Mouse (Mus musculus) liver, adult 2 months (tissue): ENCODE data around the gene Stip1. TPM values are rescaled to one million over a fixed set of nuclear protein-coding genes. Genes with fewer than 3 reads are reported as not detected.

Experiments
- DNase-seq: peaks from one replicate; pipeline ENCODE4 v3.0.0-alpha.2; 2011; ENCODE audit warnings: low read depth, low spot score; ENCODE audit errors: extremely low read depth
- H3K27ac ChIP-seq: fragments of 200-500 bp; replicated peaks from 2 replicates; pipeline ENCODE4 v1.5.1; 2012; ENCODE audit warnings: low read depth, mild to moderate bottlenecking, control low read depth, inconsistent platforms, low read length; ENCODE audit not compliant: insufficient read depth
- H3K27me3 ChIP-seq: fragments of 200-500 bp; 2 replicates; pipeline ENCODE4 v1.6.1; 2012; ENCODE audit warnings: mild to moderate bottlenecking, moderate library complexity, low read length, inconsistent platforms; ENCODE audit not compliant: control insufficient read depth, insufficient read depth
- H3K36me3 ChIP-seq: fragments of 200-500 bp; 2 replicates; pipeline ENCODE4 v1.6.1; 2012; ENCODE audit warnings: low read length, inconsistent platforms; ENCODE audit not compliant: control insufficient read depth, insufficient read depth
- H3K4me1 ChIP-seq: fragments of 200-500 bp; 2 replicates; pipeline ENCODE4 v1.6.1; 2011; ENCODE audit warnings: low read length; ENCODE audit not compliant: control insufficient read depth, insufficient read depth
- H3K4me3 ChIP-seq: fragments of 200-500 bp; 2 replicates; pipeline ENCODE4 v1.5.1; 2011; ENCODE audit warnings: low read depth, mild to moderate bottlenecking, control low read depth, low read length, moderate library complexity; ENCODE audit not compliant: insufficient read depth
- H3K79me2 ChIP-seq: fragments of 200-500 bp; 2 replicates; pipeline ENCODE4 v1.6.1; 2012; ENCODE audit warnings: inconsistent platforms, mild to moderate bottlenecking, low read length, moderate library complexity; ENCODE audit not compliant: control insufficient read depth, insufficient read depth
- H3K9ac ChIP-seq: fragments of 200-500 bp; 2 replicates; pipeline ENCODE4 v1.6.1; 2012; ENCODE audit warnings: low read depth, mild to moderate bottlenecking, control low read depth, inconsistent platforms, low read length
- CTCF ChIP-seq: fragments of 200-500 bp; IDR thresholded peaks from 2 replicates; pipeline ENCODE4 v1.5.1; 2011; ENCODE audit warnings: low read depth, low read length, control low read depth
- POLR2A ChIP-seq: fragments of 200-500 bp; IDR thresholded peaks from 2 replicates; pipeline ENCODE4 v1.6.1; 2011; ENCODE audit warnings: low read length, control low read depth; ENCODE audit not compliant: insufficient read depth; ENCODE audit errors: extremely low read depth
- WGBS: fragments of 180-500 bp; shearing (Covaris S2); methylation state at CpG from one replicate; pipeline ENCODE4 v1.1.7; 2018; 5-methylcytosine and 5-hydroxymethylcytosine counted together
- polyA plus RNA-seq: library from polyadenylated mRNA; depleted of rRNA; stranded (reverse); fragments of >200 nt; gene quantifications from 2 replicates; pipeline ENCODE4 v1.2.3, GENCODE M21; 2012
- total RNA-seq: library from RNA; depleted of rRNA; stranded (reverse); fragments of >200 nt; gene quantifications from 2 replicates; pipeline ENCODE4 v1.2.3, GENCODE M21; 2014

The Stip1 gene
- total and polyA plus RNA-seq, 2 experiments = 32.3 to 44.9 TPM

DNA sequence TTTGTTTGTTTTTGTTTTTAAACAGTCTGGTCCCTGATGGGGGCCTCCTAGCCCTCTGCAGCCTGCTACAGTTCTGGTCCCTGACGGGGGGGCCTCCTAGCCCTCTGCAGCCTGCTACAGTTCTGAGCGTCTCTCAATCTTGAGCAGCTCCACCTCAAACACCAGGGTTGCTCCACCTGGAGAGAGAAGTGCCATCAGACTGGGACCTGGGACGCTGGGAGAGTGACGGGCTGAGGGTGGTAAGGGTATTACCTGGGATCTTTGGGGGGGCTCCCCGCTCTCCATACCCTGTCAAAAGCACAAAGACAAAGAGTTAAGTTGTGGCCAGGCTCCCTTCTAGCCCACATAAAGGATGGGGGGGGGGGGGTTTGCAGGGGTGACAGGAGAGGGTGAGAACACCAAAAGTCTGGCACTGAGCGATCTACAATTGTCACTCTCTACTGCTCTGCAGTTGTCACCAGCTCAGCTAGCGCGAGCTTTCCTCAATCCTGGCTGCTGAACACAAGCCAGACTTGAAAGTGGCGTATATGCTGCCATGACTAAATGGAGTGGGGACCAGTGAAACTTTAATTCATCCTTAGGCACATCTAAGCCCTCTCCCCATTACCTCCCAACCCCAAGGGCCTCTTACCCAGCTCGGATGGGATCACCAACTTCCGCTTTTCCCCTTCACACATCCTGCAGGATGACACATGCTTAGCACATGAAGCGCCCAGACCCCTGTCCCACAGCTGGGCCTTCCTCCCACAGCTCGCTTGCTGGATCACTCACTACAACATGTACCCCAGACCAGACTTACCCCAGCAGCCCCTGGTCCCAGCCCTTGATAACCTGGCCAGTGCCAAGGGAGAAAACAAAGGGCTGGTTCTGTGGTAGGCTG is 61.8 kb downstream of the Stip1 start:
- Histone ChIP-seq H3K36me3 (peaks cover 3% of the 10 kb centered on the region; the same call in 1 of the 2 replicates), H3K4me3 (no peak overlapping the region), H3K79me2 (peaks cover 8% of the 10 kb centered on the region; the same call in 1 of the 2 replicates), H3K9ac (no peak overlapping the region), H3K27ac (peak overlapping the region; percentile 5), H3K27me3 (no peaks in the 10 kb centered on the region), H3K4me1 (peaks cover 22% of the 10 kb centered on the region)
- TF ChIP-seq CTCF = no peak
- TF ChIP-seq POLR2A = no peak
- DNase-seq = no peak
- 89% methylated on average over 13 of the region's 13 CpGs for WGBS

DNA sequence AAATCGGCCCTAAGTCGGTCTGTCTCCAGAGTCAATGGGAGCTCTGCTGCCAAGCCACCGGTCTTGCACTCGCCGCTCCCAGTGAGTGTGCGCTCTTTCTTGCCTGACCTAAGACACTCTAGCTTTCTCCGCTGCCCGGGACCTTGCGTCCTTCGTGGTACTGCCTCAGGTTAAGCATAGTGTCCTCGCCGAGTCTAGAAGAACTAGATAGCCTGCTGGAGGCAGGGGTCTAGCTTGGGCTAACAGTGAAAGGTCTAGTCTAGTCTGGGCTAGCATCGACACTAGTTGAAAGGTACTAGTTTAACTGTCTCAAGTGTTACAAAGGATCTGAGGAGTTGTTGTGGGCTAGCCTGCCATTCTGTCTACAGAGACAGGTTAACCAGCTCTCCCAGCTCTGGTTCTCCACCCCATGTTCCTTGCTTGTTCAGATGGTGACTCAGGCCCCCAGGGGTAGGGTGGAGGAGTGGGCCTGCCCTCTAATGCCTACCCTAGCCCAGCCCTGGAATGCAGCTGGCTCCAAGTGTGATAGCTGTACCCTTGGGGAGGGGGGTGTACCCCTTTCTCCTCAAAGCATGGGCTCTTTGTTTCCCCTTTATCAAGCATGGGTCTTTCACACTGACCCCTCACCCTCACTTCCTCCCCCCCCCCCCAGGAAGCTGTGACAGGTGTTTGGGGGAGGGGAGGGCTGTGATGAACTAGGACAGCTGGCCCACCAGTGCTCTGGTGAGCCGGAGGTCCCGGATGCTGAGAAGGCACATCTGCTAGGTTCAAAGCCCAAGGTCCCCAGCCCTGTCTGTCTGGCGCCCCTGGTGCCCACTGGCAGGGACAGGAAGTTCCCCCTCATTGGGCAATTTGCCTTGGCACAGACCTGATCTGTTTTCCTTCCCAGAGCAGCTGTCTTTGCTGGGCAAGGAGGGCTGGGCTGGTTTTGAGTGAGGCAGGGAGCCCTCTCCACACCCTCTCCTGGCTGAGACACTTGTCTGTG is 63.9 kb downstream of the Stip1 start, which contains the start of gene Plcb3:
Plcb3 (minus strand) TSS at position 934 of the 985 bp plus-strand sequence.
- peaks cover 19% of the 10 kb centered on the region for H3K4me1 ChIP-seq
- peak; percentile 57 for DNase-seq
- 1% methylated on average over 16 of the region's 16 CpGs for WGBS
- peaks cover 3% of the 10 kb centered on the region; the same call in 1 of the 2 replicates for H3K36me3 ChIP-seq
- peaks cover 8% of the 10 kb centered on the region; the same call in 1 of the 2 replicates for H3K79me2 ChIP-seq
- H3K9ac ChIP-seq = peak within 1 kb of the TSS; percentile 72
- TF ChIP-seq CTCF (peak; percentile 36), POLR2A (no peak)
- peak within 1 kb of the TSS; percentile 68 for H3K27ac ChIP-seq
- H3K27me3 ChIP-seq = no peaks in the 10 kb centered on the region
- H3K4me3 ChIP-seq = peak within 1 kb of the TSS; percentile 66

DNA sequence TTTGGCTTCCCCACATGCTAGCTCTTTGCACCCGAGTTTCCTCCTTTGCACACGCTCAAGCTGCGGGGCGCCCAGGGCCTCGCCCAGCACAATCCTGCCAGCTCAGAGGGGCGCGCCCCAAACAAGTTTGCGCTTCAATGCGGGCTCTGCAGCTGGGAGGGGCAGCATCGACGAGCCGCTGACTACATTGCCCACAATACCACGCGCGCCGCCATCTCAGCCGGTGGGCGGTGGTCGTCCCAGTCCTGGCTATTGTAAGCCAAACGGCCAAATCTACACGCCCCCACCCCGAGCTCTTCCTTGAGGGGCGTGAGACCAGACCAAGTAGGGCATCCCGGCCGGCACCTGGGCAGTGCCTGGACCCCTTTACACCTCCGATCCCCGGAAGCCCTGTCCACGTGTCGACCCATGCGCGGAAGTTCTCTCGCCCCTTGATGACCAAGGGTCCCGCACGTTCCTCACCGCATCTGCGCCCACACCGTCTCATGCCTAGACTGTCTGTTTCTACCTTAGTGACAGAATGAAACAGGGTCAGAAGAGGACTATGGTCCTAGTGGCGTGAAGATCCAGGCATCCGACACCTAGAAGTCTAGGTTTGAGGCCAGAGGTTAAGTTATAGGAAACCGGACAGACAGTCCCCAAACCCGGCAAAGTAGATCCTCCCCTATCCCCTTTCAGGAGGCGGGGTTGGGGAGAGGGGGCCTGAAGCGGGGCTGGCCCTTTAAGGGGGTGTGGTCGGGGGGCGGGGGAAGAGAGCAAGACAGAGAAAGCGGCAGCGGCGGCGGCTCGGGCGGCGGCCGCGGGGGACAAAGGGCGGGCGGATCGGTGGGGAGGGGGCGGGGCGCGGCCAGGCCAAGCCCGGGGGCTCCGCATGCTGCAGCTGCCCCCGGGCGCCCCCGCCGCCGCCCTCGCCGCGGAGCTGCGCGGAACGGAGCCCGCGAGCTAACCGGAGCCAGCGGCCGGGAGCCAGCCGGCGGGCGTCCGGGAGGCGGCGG is 65.3 kb downstream of the Stip1 start, which contains the start of gene Ppp1r14b:
Ppp1r14b (plus strand) TSS at position 758 of the 995 bp plus-strand sequence.
- H3K4me1 ChIP-seq = peaks cover 23% of the 10 kb centered on the region
- peak within 1 kb of the TSS; percentile 76 for H3K4me3 ChIP-seq
- WGBS = 2% methylated on average over 75 of the region's 84 CpGs
- TF ChIP-seq CTCF = no peak
- TF ChIP-seq POLR2A = no peak
- H3K27ac ChIP-seq = peak within 1 kb of the TSS; percentile 68
- H3K9ac ChIP-seq = peak within 1 kb of the TSS; percentile 73
- DNase-seq = peak; percentile 58
- H3K27me3 ChIP-seq = no peaks in the 10 kb centered on the region
- H3K36me3 ChIP-seq = peaks cover 3% of the 10 kb centered on the region; the same call in 1 of the 2 replicates
- H3K79me2 ChIP-seq = peaks cover 8% of the 10 kb centered on the region; the same call in 1 of the 2 replicates

DNA sequence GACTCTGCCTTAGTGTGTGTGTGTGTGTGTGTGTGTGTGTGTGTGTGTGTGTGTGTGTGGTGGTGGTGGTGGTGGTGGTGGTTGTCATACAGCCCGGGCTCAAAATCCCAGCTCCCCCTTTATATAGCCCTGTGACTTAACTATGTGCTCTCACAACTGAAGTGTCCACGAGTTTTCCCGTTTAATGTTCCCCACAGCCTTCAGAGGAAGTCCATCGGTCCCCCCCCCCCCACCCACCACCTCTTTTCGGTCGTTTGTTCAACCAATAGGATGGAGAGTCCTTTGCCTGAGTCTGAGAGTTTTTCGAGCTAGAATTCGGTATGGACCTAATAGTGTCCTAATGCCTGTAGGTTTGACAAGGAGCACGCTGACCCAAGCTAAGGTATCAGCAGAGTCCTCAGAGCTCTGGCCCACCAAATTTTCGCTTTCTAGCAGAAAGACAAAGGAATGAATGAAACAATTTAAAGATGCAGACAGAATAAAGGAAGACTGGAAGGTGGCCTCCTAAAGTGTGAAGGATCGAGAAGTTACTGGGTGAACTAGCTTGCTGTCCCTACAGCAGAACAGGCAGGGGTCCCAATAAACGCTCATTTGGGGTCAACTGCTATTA is 66.1 kb downstream of the Stip1 start:
- WGBS = 47% methylated on average over 12 of the region's 12 CpGs
- H3K4me3 ChIP-seq = no peak overlapping the region
- H3K9ac ChIP-seq = no peak overlapping the region
- peaks cover 20% of the 10 kb centered on the region for H3K4me1 ChIP-seq
- H3K27me3 ChIP-seq = no peaks in the 10 kb centered on the region
- TF ChIP-seq CTCF = no peak
- no peak for TF ChIP-seq POLR2A
- peaks cover 3% of the 10 kb centered on the region; the same call in 1 of the 2 replicates for H3K36me3 ChIP-seq
- no peak overlapping the region for H3K27ac ChIP-seq
- H3K79me2 ChIP-seq = peaks cover 12% of the 10 kb centered on the region; the same call in 1 of the 2 replicates
- no peak for DNase-seq
